Mouse (Mus musculus): Measurements from ENCODE around the gene Crlf2. TPM values are rescaled to one million over a fixed set of nuclear protein-coding genes. Genes with fewer than 3 reads are reported as not detected.

Gene Crlf2
- polyA plus RNA-seq, 1 experiment from 2014 or later, result 18.1 TPM

- H3K36me3 ChIP-seq (ENCODE audit: control insufficient read depth, insufficient read depth, low read length), result peaks cover 21% of the 10 kb centered on the region
- H3K4me2 ChIP-seq (ENCODE audit: low read length), result peak overlapping the region; percentile 41
- peak; percentile 78 for ATAC-seq
- H3K9ac ChIP-seq (ENCODE audit: low read depth, low read length), result peak overlapping the region; percentile 33; the same call in 1 of the 2 replicates
- no peaks in the 10 kb centered on the region for H3K4me1 ChIP-seq (ENCODE audit: control insufficient read depth, insufficient read depth, low read length)
- peaks cover 36% of the 10 kb centered on the region for H3K9me3 ChIP-seq (replicated peaks; ENCODE audit: control insufficient read depth, low read length, poor library complexity, severe bottlenecking)
- peak overlapping the region; percentile 99 for H3K27ac ChIP-seq (ENCODE audit: low read length)
- H3K4me3 ChIP-seq (ENCODE audit: low read depth, low read length), result peak overlapping the region; percentile 67
- no peaks in the 10 kb centered on the region for H3K27me3 ChIP-seq (ENCODE audit: control insufficient read depth, insufficient read depth, low read depth, low read length)
- 7% methylated on average over 40 of the region's 40 CpGs for WGBS
Observed at GRCm38 (mm10) chr5:109556591-109557320, 2.0 kb downstream of the Crlf2 start.

DNA sequence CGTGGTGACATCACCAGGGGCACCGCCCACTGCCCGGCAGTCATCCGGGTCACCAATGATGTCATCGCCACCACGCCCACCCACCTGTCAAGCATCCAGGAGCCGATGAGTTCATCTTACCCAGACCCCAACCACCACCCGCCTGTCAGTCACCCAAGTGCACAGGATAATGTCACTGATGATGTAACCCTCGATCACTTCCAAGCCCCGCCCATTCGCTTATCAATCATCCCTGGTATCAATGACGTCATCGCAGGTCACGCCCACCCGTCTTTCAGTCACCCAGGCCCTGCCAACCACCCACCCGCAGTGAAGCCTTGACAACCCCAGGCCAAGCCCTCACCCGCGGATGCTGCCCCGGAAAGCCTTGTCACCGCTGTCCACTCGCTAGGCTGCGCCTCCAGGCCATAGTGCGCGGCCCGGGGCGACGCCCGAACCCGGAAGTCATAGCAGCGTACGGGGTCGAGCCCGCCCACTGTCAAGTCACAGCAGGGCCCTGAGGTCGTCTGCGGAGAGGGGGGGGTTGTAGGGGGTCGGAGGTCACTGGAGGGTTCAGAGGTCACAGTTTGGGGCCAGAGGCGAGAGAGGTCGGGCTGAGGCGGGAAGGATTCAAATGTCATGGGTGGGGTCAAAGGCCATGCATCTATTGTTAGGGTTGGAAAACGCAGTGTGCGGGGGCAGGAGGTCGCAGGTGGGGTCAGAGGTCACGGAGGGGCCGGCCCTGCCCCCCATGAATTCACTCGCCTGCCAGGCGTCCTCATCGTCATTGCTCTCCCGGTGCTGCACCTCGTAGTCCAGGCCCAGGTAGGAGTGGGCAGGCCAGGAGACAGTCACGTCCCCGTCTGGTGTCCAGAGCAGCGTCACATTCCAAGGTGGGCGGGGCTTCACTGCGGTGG is 2.9 kb downstream of the Crlf2 start:
- Histone ChIP-seq H3K27ac (ENCODE audit: low read length) (peak overlapping the region; percentile 99), H3K36me3 (ENCODE audit: control insufficient read depth, insufficient read depth, low read length) (peaks cover 21% of the 10 kb centered on the region), H3K9ac (ENCODE audit: low read depth, low read length) (no peak overlapping the region), H3K4me2 (ENCODE audit: low read length) (peak overlapping the region; percentile 41), H3K27me3 (ENCODE audit: control insufficient read depth, insufficient read depth, low read depth, low read length) (no peaks in the 10 kb centered on the region), H3K9me3 (replicated peaks; ENCODE audit: control insufficient read depth, low read length, poor library complexity, severe bottlenecking) (peaks cover 43% of the 10 kb centered on the region), H3K4me3 (ENCODE audit: low read depth, low read length) (peak overlapping the region; percentile 67), H3K4me1 (ENCODE audit: control insufficient read depth, insufficient read depth, low read length) (no peaks in the 10 kb centered on the region)
- WGBS, result 80% methylated on average over 54 of the region's 54 CpGs
- ATAC-seq, result peak; percentile 14; the same call in 1 of the 2 replicates

DNA sequence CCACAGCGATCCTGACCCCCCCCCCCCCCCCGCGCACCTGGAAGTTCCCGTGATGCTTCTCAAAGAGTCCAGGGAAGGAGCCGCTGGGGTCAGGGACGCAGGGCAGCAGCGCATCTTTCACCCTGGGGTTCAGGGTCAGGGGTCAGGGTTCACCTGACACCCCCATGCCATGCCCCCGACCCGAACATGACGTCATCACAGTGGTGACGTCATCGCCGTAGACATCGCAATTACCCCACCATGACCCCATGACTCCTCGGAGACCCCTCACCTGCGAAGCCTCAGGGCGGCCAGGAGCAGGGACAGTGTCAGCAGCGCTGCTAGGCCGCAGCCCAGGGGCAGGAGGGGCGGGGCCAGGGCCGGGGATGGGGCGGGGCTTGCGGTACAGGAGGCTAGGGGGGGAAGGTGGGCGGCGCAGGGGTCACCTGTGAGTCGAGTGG is 3.5 kb downstream of the Crlf2 start:
- no peak overlapping the region for H3K4me3 ChIP-seq (ENCODE audit: low read depth, low read length)
- no peaks in the 10 kb centered on the region for H3K27me3 ChIP-seq (ENCODE audit: control insufficient read depth, insufficient read depth, low read depth, low read length)
- no peak overlapping the region for H3K27ac ChIP-seq (ENCODE audit: low read length)
- WGBS, result 85% methylated on average over 18 of the region's 26 CpGs
- H3K36me3 ChIP-seq (ENCODE audit: control insufficient read depth, insufficient read depth, low read length), result peaks cover 21% of the 10 kb centered on the region
- H3K4me2 ChIP-seq (ENCODE audit: low read length), result no peak overlapping the region
- peaks cover 46% of the 10 kb centered on the region for H3K9me3 ChIP-seq (replicated peaks; ENCODE audit: control insufficient read depth, low read length, poor library complexity, severe bottlenecking)
- H3K4me1 ChIP-seq (ENCODE audit: control insufficient read depth, insufficient read depth, low read length), result no peaks in the 10 kb centered on the region
- ATAC-seq, result no peak
- no peak overlapping the region for H3K9ac ChIP-seq (ENCODE audit: low read depth, low read length)

GRCm38 (mm10) chr5:109554091-109555050 is 4.4 kb downstream of the Crlf2 start:
- no peak overlapping the region for H3K4me3 ChIP-seq (ENCODE audit: low read depth, low read length)
- H3K27ac ChIP-seq (ENCODE audit: low read length), result no peak overlapping the region
- no peak for ATAC-seq
- peaks cover 21% of the 10 kb centered on the region for H3K36me3 ChIP-seq (ENCODE audit: control insufficient read depth, insufficient read depth, low read length)
- 86% methylated on average over 29 of the region's 30 CpGs for WGBS
- H3K27me3 ChIP-seq (ENCODE audit: control insufficient read depth, insufficient read depth, low read depth, low read length), result no peaks in the 10 kb centered on the region
- H3K4me2 ChIP-seq (ENCODE audit: low read length), result no peak overlapping the region
- no peak overlapping the region for H3K9ac ChIP-seq (ENCODE audit: low read depth, low read length)
- H3K9me3 ChIP-seq (replicated peaks; ENCODE audit: control insufficient read depth, low read length, poor library complexity, severe bottlenecking), result peaks cover 46% of the 10 kb centered on the region
- no peaks in the 10 kb centered on the region for H3K4me1 ChIP-seq (ENCODE audit: control insufficient read depth, insufficient read depth, low read length)

- Histone ChIP-seq H3K27me3 (ENCODE audit: control insufficient read depth, insufficient read depth, low read depth, low read length) (no peaks in the 10 kb centered on the region), H3K9ac (ENCODE audit: low read depth, low read length) (no peak overlapping the region), H3K36me3 (ENCODE audit: control insufficient read depth, insufficient read depth, low read length) (peaks cover 21% of the 10 kb centered on the region), H3K9me3 (replicated peaks; ENCODE audit: control insufficient read depth, low read length, poor library complexity, severe bottlenecking) (peaks cover 46% of the 10 kb centered on the region), H3K4me3 (ENCODE audit: low read depth, low read length) (no peak overlapping the region), H3K4me1 (ENCODE audit: control insufficient read depth, insufficient read depth, low read length) (no peaks in the 10 kb centered on the region), H3K27ac (ENCODE audit: low read length) (no peak overlapping the region), H3K4me2 (ENCODE audit: low read length) (no peak overlapping the region)
- WGBS, result 75% methylated on average over 18 of the region's 18 CpGs
- ATAC-seq, result no peak
Observed at GRCm38 (mm10) chr5:109553160-109553930, 5.4 kb downstream of the Crlf2 start.

- Histone ChIP-seq H3K9me3 (replicated peaks; ENCODE audit: control insufficient read depth, low read length, poor library complexity, severe bottlenecking) (peaks cover 46% of the 10 kb centered on the region), H3K36me3 (ENCODE audit: control insufficient read depth, insufficient read depth, low read length) (peaks cover 21% of the 10 kb centered on the region), H3K9ac (ENCODE audit: low read depth, low read length) (no peak overlapping the region), H3K4me2 (ENCODE audit: low read length) (no peak overlapping the region), H3K27ac (ENCODE audit: low read length) (no peak overlapping the region), H3K27me3 (ENCODE audit: control insufficient read depth, insufficient read depth, low read depth, low read length) (no peaks in the 10 kb centered on the region), H3K4me1 (ENCODE audit: control insufficient read depth, insufficient read depth, low read length) (no peaks in the 10 kb centered on the region), H3K4me3 (ENCODE audit: low read depth, low read length) (no peak overlapping the region)
- no peak for ATAC-seq
- 93% methylated on average over 13 of the region's 15 CpGs for WGBS
Observed at GRCm38 (mm10) chr5:109552541-109552940, 6.3 kb downstream of the Crlf2 start.

DNA sequence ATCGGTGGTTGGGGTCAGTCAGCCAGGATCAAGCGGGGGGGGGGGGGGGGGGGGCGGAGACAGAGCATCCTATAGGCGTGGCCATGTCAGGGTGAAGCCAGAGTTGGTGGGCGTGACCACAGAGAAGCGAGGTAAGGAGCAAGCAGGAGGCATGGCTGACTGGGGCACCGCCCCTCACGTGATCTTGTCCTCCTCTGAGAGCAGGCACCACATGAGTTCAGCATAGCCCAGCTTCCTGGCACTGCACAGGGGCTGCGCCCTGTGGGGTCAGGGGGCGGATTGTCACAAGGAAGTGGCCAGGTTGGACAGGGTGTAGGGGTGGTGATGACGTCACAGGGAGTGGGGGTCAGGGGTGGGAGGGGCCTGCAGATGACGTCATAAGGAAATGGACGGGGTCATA is 6.7 kb downstream of the Crlf2 start:
- no peak for ATAC-seq
- H3K4me3 ChIP-seq (ENCODE audit: low read depth, low read length), result no peak overlapping the region
- peaks cover 46% of the 10 kb centered on the region for H3K9me3 ChIP-seq (replicated peaks; ENCODE audit: control insufficient read depth, low read length, poor library complexity, severe bottlenecking)
- no peak overlapping the region for H3K9ac ChIP-seq (ENCODE audit: low read depth, low read length)
- no peak overlapping the region for H3K27ac ChIP-seq (ENCODE audit: low read length)
- WGBS, result 87% methylated on average over 11 of the region's 13 CpGs
- no peak overlapping the region for H3K4me2 ChIP-seq (ENCODE audit: low read length)
- peaks cover 21% of the 10 kb centered on the region for H3K36me3 ChIP-seq (ENCODE audit: control insufficient read depth, insufficient read depth, low read length)
- H3K4me1 ChIP-seq (ENCODE audit: control insufficient read depth, insufficient read depth, low read length), result no peaks in the 10 kb centered on the region
- no peaks in the 10 kb centered on the region for H3K27me3 ChIP-seq (ENCODE audit: control insufficient read depth, insufficient read depth, low read depth, low read length)

Data from midbrain, embryonic 16.5 days (tissue).